Mouse (Mus musculus) lung, postnatal 0 days (tissue): ENCODE measurements around the gene Gm20388.

Source experiments
- CTCF ChIP-seq: IDR thresholded peaks from 2 replicates; pipeline ENCODE4 v1.5.1; 2016; ENCODE audit warnings: antibody characterized with exemption, mild to moderate bottlenecking
- EP300 ChIP-seq: IDR thresholded peaks from 2 replicates; pipeline ENCODE4 v1.6.1; 2016; ENCODE audit warnings: antibody characterized with exemption, mild to moderate bottlenecking, control low read depth

- no peak for TF ChIP-seq EP300
- TF ChIP-seq CTCF = no peak
These were observed 481.2 kb downstream of the Gm20388 start for GRCm38 (mm10) chr8:120391856-120392255.
